Mouse (Mus musculus) liver, embryonic 14.5 days (tissue): ENCODE measurements at regions not wholly inside any gene's neighbourhood (a gene's known extent, or its start where the extent isn't known, plus 50 kb on each side); places are given as distances from the start of the nearest gene placed in this dataset.

Source experiments
- CTCF ChIP-seq: IDR thresholded peaks from 2 replicates; pipeline ENCODE4 v1.5.1; 2016; ENCODE audit warnings: antibody characterized with exemption, low read depth, control low read depth
- EP300 ChIP-seq: IDR thresholded peaks from 2 replicates; pipeline ENCODE4 v1.6.1; 2016; ENCODE audit warnings: antibody characterized with exemption, low read depth

DNA sequence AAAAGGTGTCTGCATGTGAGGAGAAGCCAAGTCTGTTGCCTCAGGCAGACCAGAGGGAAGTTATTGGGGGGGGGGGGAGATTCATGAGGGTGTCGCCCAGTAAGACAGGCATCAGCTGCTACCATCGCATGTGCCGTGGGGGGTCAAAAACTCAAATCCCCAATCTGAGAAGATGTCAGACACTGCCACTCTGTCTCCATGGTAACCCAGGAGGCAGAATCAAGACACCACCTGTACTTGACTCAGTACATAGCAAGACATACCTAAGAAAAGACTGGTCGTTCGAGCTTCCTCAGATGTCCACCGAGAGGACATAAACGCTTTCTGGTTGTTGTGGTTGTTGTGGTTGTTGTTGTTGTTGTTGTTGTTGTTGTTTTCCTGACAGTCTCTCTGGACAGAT lies 418.1 kb downstream of the Plekhb2 start:
- TF ChIP-seq CTCF (no peak), EP300 (no peak)
